Mouse (Mus musculus): ENCODE data around the gene Treml2. TPM values are rescaled to one million over a fixed set of nuclear protein-coding genes. Genes with fewer than 3 reads are reported as not detected.
A peak's percentile ranks its signal among the peaks of the same experiment; 100 is the strongest.
"Not testable (repeated sequence)": the region's sequence is repeated elsewhere in the genome, so short reads cannot be mapped to it uniquely, and the experiment has no call there.

Gene Treml2
- polyA plus RNA-seq, 1 experiment = 0.56 TPM

- H3K4me3 ChIP-seq (ENCODE audit: insufficient read depth, low read length) = no peak overlapping the region
- peaks cover 19% of the 10 kb centered on the region for H3K4me1 ChIP-seq (ENCODE audit: control insufficient read depth, insufficient read depth, low read length)
- peak overlapping the region; percentile 4; the same call in 1 of the 2 replicates for H3K27ac ChIP-seq (ENCODE audit: insufficient read depth, low read depth, low read length)
- TF ChIP-seq CTCF (IDR thresholded peaks at IDR 0.05; ENCODE audit: low read depth, low read length) (no peak), POLR2A (IDR thresholded peaks at IDR 0.05; ENCODE audit: borderline replicate concordance, low read depth, low read length) (no peak)
Measured at GRCm38 (mm10) chr17:48341947-48342346, 42.6 kb downstream of the Treml2 start.

- Histone ChIP-seq H3K27ac (ENCODE audit: insufficient read depth, low read depth, low read length) (no peak overlapping the region), H3K4me1 (ENCODE audit: control insufficient read depth, insufficient read depth, low read length) (peaks cover 17% of the 10 kb centered on the region), H3K4me3 (ENCODE audit: insufficient read depth, low read length) (no peak overlapping the region)
- TF ChIP-seq POLR2A (IDR thresholded peaks at IDR 0.05; ENCODE audit: borderline replicate concordance, low read depth, low read length) (no peak), CTCF (IDR thresholded peaks at IDR 0.05; ENCODE audit: low read depth, low read length) (no peak)
Measured at GRCm38 (mm10) chr17:48343065-48343464, 43.8 kb downstream of the Treml2 start.

GRCm38 (mm10) chr17:48345824-48346223, 46.5 kb downstream of the Treml2 start:
- no peak for TF ChIP-seq CTCF (IDR thresholded peaks at IDR 0.05; ENCODE audit: low read depth, low read length)
- no peak for TF ChIP-seq POLR2A (IDR thresholded peaks at IDR 0.05; ENCODE audit: borderline replicate concordance, low read depth, low read length)
- H3K4me3 ChIP-seq (ENCODE audit: insufficient read depth, low read length) = peak overlapping the region; percentile 78
- peaks cover 33% of the 10 kb centered on the region for H3K4me1 ChIP-seq (ENCODE audit: control insufficient read depth, insufficient read depth, low read length)
- H3K27ac ChIP-seq (ENCODE audit: insufficient read depth, low read depth, low read length) = peak overlapping the region; percentile 95

- no peak for TF ChIP-seq POLR2A (IDR thresholded peaks at IDR 0.05; ENCODE audit: borderline replicate concordance, low read depth, low read length)
- TF ChIP-seq CTCF (IDR thresholded peaks at IDR 0.05; ENCODE audit: low read depth, low read length) = no peak
- peak within 1 kb of the TSS; percentile 78 for H3K4me3 ChIP-seq (ENCODE audit: insufficient read depth, low read length)
- peaks cover 36% of the 10 kb centered on the region for H3K4me1 ChIP-seq (ENCODE audit: control insufficient read depth, insufficient read depth, low read length)
- H3K27ac ChIP-seq (ENCODE audit: insufficient read depth, low read depth, low read length) = peak within 1 kb of the TSS; percentile 95
Measured at GRCm38 (mm10) chr17:48346231-48346630, 46.9 kb downstream of the Treml2 start, which contains the start of gene Trem2. TSS of gene Trem2 (plus strand) at chr17:48346401.

- TF ChIP-seq POLR2A (IDR thresholded peaks at IDR 0.05; ENCODE audit: borderline replicate concordance, low read depth, low read length) = no peak
- no peak for TF ChIP-seq CTCF (IDR thresholded peaks at IDR 0.05; ENCODE audit: low read depth, low read length)
- Histone ChIP-seq H3K4me1 (ENCODE audit: control insufficient read depth, insufficient read depth, low read length) (peaks cover 35% of the 10 kb centered on the region), H3K4me3 (ENCODE audit: insufficient read depth, low read length) (peak overlapping the region; percentile 78), H3K27ac (ENCODE audit: insufficient read depth, low read depth, low read length) (peak overlapping the region; percentile 95)
Measured at GRCm38 (mm10) chr17:48346834-48347233, 47.5 kb downstream of the Treml2 start.

- TF ChIP-seq CTCF (IDR thresholded peaks at IDR 0.05; ENCODE audit: low read depth, low read length) = no peak
- no peak for TF ChIP-seq POLR2A (IDR thresholded peaks at IDR 0.05; ENCODE audit: borderline replicate concordance, low read depth, low read length)
- peak overlapping the region; percentile 78 for H3K4me3 ChIP-seq (ENCODE audit: insufficient read depth, low read length)
- H3K4me1 ChIP-seq (ENCODE audit: control insufficient read depth, insufficient read depth, low read length) = peaks cover 37% of the 10 kb centered on the region
- H3K27ac ChIP-seq (ENCODE audit: insufficient read depth, low read depth, low read length) = peak overlapping the region; percentile 95
Measured at GRCm38 (mm10) chr17:48347287-48347686, 48.0 kb downstream of the Treml2 start.

GRCm38 (mm10) chr17:48350681-48351193, 51.4 kb downstream of the Treml2 start:
- Histone ChIP-seq H3K27ac (ENCODE audit: insufficient read depth, low read depth, low read length) (no peak overlapping the region), H3K4me1 (ENCODE audit: control insufficient read depth, insufficient read depth, low read length) (peaks cover 54% of the 10 kb centered on the region), H3K4me3 (ENCODE audit: insufficient read depth, low read length) (no peak overlapping the region)
- TF ChIP-seq POLR2A (IDR thresholded peaks at IDR 0.05; ENCODE audit: borderline replicate concordance, low read depth, low read length) (no peak), CTCF (IDR thresholded peaks at IDR 0.05; ENCODE audit: low read depth, low read length) (no peak)

GRCm38 (mm10) chr17:48352976-48353375, 53.7 kb downstream of the Treml2 start:
- H3K27ac ChIP-seq (ENCODE audit: insufficient read depth, low read depth, low read length); H3K4me3 ChIP-seq (ENCODE audit: insufficient read depth, low read length): not testable (repeated sequence)
- H3K4me1 ChIP-seq (ENCODE audit: control insufficient read depth, insufficient read depth, low read length) = peaks cover 58% of the 10 kb centered on the region

GRCm38 (mm10) chr17:48355822-48356221, 56.5 kb downstream of the Treml2 start:
- TF ChIP-seq CTCF (IDR thresholded peaks at IDR 0.05; ENCODE audit: low read depth, low read length) (no peak), POLR2A (IDR thresholded peaks at IDR 0.05; ENCODE audit: borderline replicate concordance, low read depth, low read length) (no peak)
- Histone ChIP-seq H3K4me3 (ENCODE audit: insufficient read depth, low read length) (no peak overlapping the region), H3K4me1 (ENCODE audit: control insufficient read depth, insufficient read depth, low read length) (peaks cover 42% of the 10 kb centered on the region), H3K27ac (ENCODE audit: insufficient read depth, low read depth, low read length) (peak overlapping the region; percentile 94)

- TF ChIP-seq CTCF (IDR thresholded peaks at IDR 0.05; ENCODE audit: low read depth, low read length) (no peak), POLR2A (IDR thresholded peaks at IDR 0.05; ENCODE audit: borderline replicate concordance, low read depth, low read length) (no peak)
- H3K27ac ChIP-seq (ENCODE audit: insufficient read depth, low read depth, low read length) = no peak overlapping the region
- H3K4me3 ChIP-seq (ENCODE audit: insufficient read depth, low read length) = no peak overlapping the region
- H3K4me1 ChIP-seq (ENCODE audit: control insufficient read depth, insufficient read depth, low read length) = peaks cover 27% of the 10 kb centered on the region
Measured at GRCm38 (mm10) chr17:48357892-48358291, 58.6 kb downstream of the Treml2 start.

GRCm38 (mm10) chr17:48359616-48360015, 60.3 kb downstream of the Treml2 start, which contains the start of gene Treml1:
TSS of gene Treml1 (plus strand) at chr17:48359916.
- H3K4me1 ChIP-seq (ENCODE audit: control insufficient read depth, insufficient read depth, low read length) = peaks cover 15% of the 10 kb centered on the region
- TF ChIP-seq CTCF (IDR thresholded peaks at IDR 0.05; ENCODE audit: low read depth, low read length) = no peak
- no peak for TF ChIP-seq POLR2A (IDR thresholded peaks at IDR 0.05; ENCODE audit: borderline replicate concordance, low read depth, low read length)
- H3K27ac ChIP-seq (ENCODE audit: insufficient read depth, low read depth, low read length) = no peak within 1 kb of the TSS
- H3K4me3 ChIP-seq (ENCODE audit: insufficient read depth, low read length) = no peak within 1 kb of the TSS
